Mouse (Mus musculus) embryo, embryonic 9.5 days (tissue): ENCODE measurements at regions not wholly inside any gene's neighbourhood (a gene's known extent, or its start where the extent isn't known, plus 50 kb on each side); places are given as distances from the start of the nearest gene placed in this dataset.
A peak's percentile ranks its signal among the peaks of the same experiment; 100 is the strongest.

Source experiments
- DNase-seq: peaks from one replicate; pipeline ENCODE4 v3.0.0-alpha.2; 2017; ENCODE audit errors: extremely low spot score

GRCm38 (mm10) chr8:91973951-91974439, 172.1 kb upstream of the Irx3 start:
- no peak for DNase-seq

- DNase-seq: no peak
Observed at GRCm38 (mm10) chr8:91967407-91967806, 165.5 kb upstream of the Irx3 start.

GRCm38 (mm10) chr8:91966891-91967370, 165.1 kb upstream of the Irx3 start:
- DNase-seq: peak; percentile 55

GRCm38 (mm10) chr8:91961696-91962095, 159.8 kb upstream of the Irx3 start:
- no peak for DNase-seq

GRCm38 (mm10) chr8:91955170-91955569, 153.3 kb upstream of the Irx3 start:
- no peak for DNase-seq

GRCm38 (mm10) chr8:91952981-91953380, 151.1 kb upstream of the Irx3 start:
- DNase-seq: no peak

GRCm38 (mm10) chr8:91949110-91949509, 147.2 kb upstream of the Irx3 start:
- no peak for DNase-seq

GRCm38 (mm10) chr8:91948173-91948940, 146.5 kb upstream of the Irx3 start:
- peak; percentile 34 for DNase-seq

- DNase-seq: no peak
Observed at GRCm38 (mm10) chr8:91941005-91941404, 139.1 kb upstream of the Irx3 start.

- DNase-seq: no peak
Observed at GRCm38 (mm10) chr8:91937227-91937626, 135.4 kb upstream of the Irx3 start.

- no peak for DNase-seq
Observed at GRCm38 (mm10) chr8:91930520-91930919, 128.7 kb upstream of the Irx3 start.

- no peak for DNase-seq
Observed at GRCm38 (mm10) chr8:91925968-91926524, 124.2 kb upstream of the Irx3 start.

GRCm38 (mm10) chr8:91924152-91924551, 122.3 kb upstream of the Irx3 start:
- DNase-seq: no peak

GRCm38 (mm10) chr8:91922211-91922874, 120.5 kb upstream of the Irx3 start:
- no peak for DNase-seq

- DNase-seq: no peak
Observed at GRCm38 (mm10) chr8:91917834-91918233, 116.0 kb upstream of the Irx3 start.

- no peak for DNase-seq
Observed at GRCm38 (mm10) chr8:91913971-91914370, 112.1 kb upstream of the Irx3 start.

GRCm38 (mm10) chr8:91913121-91913520, 111.3 kb upstream of the Irx3 start:
- no peak for DNase-seq

- DNase-seq: no peak
Observed at GRCm38 (mm10) chr8:91909637-91910383, 107.9 kb upstream of the Irx3 start.

- DNase-seq: no peak
Observed at GRCm38 (mm10) chr8:91908731-91909353, 107.0 kb upstream of the Irx3 start.

GRCm38 (mm10) chr8:91907178-91907577, 105.3 kb upstream of the Irx3 start:
- no peak for DNase-seq

GRCm38 (mm10) chr8:91901525-91902281, 99.8 kb upstream of the Irx3 start:
- DNase-seq: no peak
